Mouse (Mus musculus) MN1 (cell line): ENCODE measurements around the gene Hddc3.

Source experiments
- DNase-seq: peaks from one replicate; pipeline ENCODE4 v3.0.0-alpha.2; 2016; ENCODE audit warnings: low spot score

The Hddc3 gene

DNA sequence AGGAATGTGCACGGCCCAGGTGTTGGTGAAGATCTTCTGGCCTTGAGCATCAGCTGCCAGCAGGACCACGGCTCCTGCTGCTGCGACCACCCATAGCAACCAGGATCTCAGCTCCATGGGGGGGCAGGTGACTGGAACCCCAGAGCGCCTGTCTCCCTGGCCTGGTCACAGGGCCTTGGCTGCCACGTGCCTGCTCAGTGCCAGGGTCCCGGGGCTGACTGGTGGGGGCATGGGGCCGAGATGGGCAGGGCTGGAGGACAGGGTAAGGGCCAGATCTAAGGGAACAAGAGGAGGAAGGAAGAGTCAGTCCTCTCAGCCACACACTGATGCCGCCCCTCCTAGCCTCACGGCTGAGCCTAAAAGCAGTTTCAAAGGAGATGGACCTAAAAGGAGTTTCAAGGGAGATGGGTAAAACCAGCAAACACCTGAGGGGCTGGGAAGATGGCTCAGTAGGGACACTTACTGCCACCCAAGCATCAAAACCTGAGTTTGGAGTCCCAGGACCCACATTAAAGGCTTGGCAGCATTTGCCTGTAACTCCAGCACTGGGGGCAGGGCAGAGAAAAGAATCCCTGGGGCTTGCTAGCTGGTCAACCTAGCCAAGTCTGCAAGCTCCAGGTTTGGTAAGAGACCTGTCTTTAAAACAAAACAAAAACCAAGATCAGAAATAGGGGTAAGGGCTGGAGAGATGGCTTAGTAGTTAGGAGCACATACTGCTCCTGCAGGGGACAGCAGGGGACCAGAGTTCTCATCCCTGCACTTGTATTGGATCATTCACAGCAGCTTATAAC, 55.9 kb downstream of the Hddc3 start:
- no peak for DNase-seq

DNA sequence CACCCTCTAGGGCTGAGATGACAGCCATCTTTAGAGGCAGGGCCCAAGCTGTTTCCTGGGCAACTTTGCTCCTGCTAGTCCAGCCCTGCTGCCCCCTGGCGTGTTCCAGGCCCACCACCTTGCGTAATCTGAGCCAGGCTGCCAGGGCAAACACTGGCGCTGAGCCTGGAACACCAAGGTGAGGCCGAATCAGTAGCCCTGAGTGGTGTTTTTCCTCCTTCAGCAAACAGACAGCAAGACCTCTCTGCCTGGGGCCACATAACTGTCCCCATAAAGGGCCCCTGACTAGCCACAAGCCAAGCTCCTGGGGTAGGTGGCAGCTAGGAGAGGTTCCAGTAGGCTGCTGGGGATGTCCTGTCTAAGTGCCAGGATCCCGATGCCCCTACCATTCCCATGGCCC, 57.2 kb downstream of the Hddc3 start:
- DNase-seq, result peak; percentile 59
